Mouse (Mus musculus) adrenal gland, adult 8-10 months (tissue): ENCODE results near the gene Stub1. TPM values are rescaled to one million over a fixed set of nuclear protein-coding genes. Genes with fewer than 3 reads are reported as not detected.

Source experiments
- DNase-seq: peaks from one replicate; pipeline ENCODE4 v3.0.0; 2022
- total RNA-seq, 4 experiments: library from RNA; stranded (reverse); gene quantifications; 2 replicates each; pipeline ENCODE4 v1.2.4; 2022

Stub1 gene
- total RNA-seq, 4 experiments from 2014 or later: 184 to 246 (median 214) TPM

DNA sequence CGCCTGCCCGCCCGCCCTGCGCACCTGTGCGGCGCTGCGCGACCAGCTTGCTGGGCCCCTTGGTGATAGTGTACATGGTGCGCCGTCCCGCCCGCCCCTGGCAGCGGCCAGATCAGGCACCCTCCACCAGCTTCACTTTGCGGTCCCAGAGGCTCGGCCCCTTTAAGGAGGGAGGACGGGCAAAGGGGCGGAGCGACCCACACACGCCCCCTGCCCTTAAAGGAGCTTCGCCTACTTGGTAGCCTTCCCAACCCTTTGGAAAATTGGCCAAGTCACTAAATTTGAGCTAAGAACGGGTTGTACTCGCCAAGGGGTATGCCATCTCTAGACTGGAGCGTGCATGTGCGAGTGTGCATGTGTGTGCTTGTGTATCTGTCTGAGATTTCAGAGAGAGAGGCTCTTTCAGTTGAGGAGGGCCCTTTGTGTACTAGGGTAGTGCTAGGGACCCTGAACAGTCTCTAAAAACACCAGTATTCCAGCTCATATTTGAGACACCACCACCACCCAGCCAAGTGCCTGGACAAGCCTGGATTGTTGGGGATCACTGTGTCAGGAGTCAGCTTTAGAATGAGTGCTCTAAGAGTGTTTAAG lies 35.5 kb upstream of the Stub1 start, which contains the start of gene Mcrip2:
Gene Mcrip2 (minus strand): TSS at position 164 of the 591 bp plus-strand sequence.
- peak; percentile 89 for DNase-seq

DNA sequence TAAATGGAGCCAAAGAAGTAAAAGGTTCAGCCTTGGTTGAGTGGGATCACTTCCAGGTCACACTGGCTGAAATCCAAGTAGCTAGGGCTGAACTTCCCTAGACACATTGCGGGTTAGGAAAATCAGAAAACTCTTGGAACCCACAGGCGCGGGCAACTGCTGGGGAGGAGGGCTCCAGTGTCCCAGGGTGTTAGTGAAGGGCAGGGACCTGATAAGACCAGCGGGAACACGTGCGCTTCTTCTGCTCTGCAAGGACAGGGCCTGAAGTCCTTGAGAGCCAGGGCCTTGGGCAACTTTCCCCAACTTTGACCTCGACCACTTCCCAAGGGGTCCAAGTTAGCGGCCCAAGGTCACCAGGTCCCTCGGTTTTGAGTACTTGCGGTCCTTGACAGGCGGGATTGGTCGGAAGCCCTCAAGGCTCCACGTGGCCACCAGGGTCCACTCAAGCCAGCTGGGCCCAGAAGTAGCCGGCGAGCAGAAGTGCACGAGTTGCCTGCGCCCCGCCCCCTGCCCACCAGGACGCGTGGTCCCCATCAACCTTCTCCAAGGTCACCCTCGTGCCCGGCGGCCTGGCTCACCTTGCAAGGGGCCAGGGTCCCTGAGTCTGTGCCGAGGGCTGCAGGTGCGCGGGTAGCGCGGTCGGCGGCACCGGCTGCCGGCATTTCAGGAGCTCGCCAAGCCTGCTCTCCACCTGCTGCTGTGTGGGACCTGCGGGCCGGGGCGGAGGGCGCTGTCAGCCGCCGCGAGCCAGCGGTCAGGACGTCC lies 34.8 kb upstream of the Stub1 start:
- peak; percentile 91 for DNase-seq

DNA sequence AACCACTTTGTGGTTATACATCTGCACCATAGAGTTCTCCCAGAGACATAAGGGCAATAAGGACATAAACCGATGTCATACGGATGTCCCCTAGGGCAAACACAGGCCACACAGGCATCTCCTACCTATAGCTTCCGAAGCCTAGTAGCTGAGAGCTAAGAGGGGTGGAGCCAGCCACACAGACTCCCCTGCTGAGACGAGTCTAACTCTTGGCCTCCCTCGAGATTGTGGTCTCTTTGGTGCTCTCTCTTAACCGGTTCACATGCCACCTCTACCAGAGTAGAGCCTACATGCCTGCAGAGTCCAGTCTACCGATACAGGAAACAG lies 34.3 kb upstream of the Stub1 start:
- no peak for DNase-seq

DNA sequence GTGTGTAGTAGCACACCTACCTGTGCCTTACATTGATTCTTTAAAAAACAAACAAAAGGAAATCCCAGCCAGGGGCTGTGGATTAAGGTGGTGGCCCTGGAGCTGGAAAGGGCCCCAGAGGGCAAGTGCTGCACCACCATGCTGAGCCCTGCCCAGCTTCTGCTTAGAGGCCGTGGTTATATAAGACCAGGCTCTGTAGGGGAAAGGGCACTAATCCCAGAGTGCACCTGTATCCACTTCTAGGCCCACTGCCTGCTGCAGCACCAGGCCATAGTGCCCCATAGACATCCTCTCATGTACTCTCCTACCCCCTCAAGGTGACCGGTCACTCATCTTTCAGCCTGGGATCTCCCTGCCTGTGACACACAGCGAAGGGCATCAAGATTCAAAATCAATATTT lies 33.0 kb upstream of the Stub1 start:
- no peak for DNase-seq

DNA sequence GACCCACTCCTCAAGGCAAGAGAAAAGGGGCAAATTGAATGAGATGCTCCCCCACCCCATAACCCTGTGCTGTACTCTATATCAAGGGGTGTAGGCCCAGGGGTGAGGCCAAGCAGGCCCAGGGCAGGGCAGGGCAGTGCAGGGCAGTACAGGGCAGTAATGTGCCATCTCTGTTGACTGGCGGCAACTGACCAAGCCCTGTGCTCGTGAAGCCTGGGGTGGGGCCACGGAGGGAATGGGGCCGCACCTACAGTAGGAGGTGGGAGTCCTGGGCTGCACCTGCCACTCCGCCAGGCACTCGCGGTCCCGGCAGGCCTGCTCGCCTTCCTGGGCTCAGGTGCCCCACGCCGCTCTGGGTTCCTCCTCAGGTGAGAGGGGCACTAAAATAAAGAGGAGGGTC lies 32.1 kb upstream of the Stub1 start:
- no peak for DNase-seq

DNA sequence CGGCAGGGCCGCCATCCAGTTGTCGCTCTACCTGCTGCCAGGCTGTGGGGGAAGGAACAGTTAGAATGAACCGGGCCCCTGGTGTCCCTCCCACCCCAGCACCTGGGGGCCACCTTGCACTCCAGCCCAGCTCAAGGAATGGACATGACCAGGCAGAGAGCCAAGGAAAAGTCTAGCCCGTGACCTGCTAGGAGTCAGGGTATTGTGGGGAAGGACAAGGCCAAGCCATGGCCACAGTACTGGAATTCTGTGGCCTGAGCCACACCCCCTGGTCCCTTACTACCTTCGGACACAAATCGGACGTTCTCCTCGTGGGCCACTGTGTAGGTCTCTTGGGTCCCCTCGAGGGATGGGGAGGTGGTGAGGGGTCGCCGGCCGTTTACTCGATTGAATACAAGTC lies 31.1 kb upstream of the Stub1 start:
- DNase-seq: no peak

DNA sequence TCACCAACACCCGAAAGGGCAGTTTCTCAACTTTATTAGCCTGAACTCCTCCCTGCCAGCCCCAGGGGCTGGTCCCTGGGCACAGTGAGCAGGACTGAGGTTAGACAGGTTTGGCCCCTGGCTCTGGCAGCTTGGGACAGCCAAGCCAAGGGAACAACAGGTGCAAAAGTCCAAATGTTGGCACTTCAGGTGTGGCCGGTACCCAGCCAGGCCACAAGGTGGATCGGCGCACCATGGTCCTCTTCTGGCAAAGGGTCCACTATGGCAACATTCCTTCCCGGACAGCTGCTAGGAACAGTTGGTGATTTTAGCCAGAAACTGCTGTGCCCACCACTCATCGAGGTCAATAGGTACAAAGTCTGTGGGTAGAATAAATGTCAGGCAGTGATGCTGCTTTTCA lies 30.5 kb upstream of the Stub1 start:
- DNase-seq: no peak

DNA sequence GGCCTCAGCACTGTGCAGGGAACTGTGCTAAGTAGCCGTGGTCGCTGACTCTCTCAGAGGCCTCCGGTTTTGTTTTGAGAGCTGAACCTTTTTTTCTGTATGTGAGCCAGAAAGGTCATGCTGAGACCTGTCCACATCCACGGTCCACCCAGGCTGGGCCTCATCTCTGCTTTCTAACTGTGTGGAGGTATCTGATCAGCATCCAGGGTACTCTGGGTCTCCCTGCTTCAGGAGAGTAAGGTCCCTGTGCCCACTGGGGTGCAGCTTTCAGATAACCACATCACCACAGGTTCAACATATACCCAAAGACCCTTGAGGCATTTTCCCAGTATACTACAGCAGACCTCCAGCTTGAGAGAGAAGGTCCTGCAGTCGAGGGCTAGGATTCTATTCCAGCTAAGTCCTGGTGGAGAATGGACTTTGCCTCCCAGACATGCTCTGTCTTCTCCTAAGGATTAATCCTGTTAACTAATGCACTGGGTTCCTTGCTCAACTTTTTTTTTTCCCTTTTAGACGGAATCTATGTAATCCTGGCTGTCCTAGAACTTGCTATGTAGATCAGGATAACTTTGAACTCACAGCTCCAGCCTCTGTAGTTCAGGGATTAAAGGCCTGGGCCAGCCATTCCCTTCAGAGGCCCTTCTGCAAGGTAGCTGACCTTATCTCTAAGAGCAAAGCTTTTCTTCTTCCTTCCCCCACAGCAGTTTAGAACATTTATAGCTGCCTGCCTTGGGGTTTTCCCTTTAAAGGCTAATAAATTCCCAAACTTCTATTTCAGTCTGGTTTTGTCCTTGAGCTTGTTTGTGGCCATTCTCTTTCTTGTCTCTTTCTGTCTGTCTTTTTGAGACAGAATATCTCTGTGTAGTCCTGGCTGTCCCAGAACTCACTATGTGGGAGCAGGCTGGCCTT lies 28.8 kb upstream of the Stub1 start:
- DNase-seq: no peak

DNA sequence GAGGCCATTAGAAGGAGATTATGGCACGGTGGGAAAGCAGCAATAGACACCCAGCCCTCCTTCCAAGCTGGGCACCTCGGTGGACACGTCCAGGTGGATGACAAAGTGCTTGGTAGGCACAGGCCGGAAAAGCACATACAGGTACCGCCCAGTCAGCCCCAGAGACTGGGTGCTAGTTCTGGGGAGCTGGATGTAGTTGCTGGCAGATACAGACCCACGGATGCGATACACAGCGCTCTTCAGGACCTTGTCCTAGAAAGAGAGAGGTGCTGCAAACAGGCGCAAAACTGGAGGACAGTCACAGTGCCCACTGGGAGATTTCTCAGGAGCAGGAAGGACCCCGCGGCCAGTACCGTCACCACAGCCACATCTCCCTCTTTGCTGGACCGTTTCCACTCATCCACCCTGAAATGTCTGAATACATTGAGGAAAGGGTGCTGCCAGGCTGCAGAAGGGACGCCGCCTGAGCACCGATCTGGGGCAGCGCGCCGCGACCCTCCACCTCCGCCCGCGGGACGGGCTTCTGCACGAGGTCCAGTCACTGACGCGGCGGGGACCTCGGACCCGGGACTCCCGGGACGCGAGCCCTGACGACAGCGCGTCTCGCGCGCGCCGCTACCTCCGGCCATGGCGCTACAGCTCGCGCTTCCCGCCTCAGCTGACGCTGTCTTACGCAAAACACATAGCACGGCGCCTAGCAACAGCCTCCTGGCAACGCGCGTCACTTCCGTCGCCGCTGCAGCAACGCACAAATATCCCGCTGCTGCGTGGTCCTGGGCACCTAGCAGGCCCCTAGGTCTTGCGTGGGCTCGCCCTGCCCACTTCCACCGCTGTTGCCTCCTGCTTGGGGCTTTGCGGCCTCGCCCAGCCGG lies 27.9 kb upstream of the Stub1 start, which contains the start of gene Wdr90:
Gene Wdr90 (minus strand): TSS at position 670 of the 872 bp plus-strand sequence.
- DNase-seq: peak; percentile 91

DNA sequence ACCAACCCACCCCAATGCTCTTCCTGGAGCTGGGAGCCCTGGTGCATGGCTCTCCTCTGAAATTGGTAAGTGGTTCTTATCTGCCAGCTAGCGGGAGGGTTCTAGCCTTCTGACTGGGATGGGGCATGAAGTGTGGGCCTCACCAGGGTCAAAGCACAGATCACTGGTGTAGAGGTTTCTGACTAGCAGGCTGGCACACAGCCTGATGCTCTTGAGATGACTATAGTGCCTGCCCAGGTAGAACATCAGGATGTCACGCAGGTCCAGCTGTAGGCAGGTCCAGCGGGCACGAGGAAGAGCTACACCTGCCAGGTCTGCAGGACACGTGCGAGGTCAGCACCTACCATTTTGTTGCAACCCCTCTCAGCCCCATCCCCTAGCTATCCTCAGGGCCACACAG lies 27.0 kb upstream of the Stub1 start:
- no peak for DNase-seq

DNA sequence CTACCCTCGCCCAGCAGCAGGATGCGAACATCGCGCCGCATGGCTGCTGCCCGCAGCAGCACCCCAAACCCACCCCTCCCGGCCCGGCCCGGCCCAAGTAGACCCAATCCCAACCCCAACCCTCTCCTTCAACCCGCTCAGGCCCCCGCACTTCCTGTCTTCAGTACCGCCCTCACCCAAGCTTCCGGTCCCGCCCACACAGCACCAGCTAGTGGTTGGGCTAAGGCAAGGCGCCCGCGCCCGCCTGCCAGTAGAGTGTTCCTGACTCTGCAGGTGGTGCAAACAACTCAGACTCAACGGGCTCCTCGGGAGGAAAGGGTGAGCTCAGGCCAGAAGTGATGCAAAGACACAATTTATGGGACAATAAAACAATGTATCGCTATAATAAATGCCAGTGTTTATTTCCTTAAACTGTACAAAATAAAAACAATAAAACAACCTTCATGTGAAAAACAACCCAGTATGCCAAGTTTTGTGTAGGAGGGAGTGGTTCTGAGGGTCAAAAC lies 11.2 kb upstream of the Stub1 start, which contains the start of gene Rhot2:
Gene Rhot2 (minus strand): TSS at position 456 of the 506 bp plus-strand sequence.
- peak; percentile 94 for DNase-seq

DNA sequence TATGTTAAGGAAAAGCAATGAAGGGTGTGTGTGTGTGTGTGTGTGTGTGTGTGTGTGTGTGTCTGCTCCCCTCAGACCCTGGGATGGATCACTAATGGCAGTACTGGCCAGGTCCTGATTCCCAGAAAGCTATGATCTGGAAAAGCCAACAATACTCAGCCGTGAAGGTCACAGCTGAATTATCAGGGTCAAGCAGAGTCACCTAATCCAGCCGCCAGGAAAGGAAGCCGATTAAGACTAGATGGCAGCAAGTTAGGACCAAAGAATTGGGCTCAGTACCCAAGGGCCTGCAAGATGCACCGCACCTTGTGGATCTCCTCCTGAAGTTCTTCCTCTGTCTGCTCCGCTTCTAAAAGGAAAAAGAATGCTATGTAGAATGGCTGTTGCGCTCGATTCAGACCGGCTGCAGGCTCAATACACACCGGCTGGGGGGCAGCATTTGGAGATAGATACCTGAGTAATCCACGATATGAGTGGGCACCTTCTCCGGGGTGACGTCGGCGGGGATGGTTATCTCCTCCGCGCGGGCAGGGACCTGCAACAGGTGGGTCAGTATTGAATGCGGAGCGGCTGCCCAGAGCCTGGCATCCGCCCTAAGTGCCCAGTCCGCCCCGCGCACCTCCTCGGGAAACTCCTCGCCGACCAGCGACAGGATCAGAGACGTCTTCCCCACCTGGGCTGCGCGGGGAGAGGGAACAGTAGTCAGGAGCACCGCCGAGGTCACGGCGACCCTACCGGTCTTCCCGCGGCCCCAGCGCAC lies 10.6 kb upstream of the Stub1 start:
- no peak for DNase-seq

DNA sequence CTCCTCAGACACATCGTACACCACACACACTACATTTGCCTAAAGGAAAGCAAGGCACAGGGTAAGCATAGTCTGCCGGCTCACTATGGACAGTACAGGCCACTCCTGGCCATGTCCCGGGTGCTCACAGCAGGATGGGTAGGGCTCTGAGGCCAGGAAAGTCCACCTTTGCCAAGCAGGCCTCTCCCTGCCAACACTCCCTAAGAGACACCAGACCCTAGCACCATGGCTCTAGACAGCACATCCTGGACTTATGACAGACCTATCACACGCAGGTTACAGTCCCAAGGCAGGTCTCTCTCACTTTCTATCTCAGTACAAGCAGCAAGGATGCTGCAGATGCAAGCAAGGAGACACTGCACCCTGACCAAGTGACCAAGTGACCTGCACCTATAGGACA lies 9.9 kb upstream of the Stub1 start:
- DNase-seq: no peak

DNA sequence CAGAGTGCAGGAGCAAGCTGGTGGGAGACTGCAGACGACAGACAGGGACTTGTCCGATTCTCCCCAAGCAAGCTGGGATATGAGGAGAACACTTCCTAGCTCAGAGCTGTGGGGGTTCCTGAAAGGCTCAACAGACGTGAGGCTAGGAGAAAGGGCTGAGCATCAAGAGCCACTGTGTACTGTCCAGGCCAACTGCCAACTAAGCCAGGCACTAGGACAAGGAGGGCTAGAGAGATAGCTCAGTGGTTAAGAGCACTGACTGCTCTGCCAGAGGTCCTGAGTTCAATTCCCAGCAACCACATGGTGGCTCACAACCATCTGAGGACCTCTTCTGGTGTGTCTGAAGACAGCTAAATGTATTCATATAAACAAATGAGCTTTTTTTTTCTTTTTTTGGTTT lies 9.3 kb upstream of the Stub1 start:
- no peak for DNase-seq

DNA sequence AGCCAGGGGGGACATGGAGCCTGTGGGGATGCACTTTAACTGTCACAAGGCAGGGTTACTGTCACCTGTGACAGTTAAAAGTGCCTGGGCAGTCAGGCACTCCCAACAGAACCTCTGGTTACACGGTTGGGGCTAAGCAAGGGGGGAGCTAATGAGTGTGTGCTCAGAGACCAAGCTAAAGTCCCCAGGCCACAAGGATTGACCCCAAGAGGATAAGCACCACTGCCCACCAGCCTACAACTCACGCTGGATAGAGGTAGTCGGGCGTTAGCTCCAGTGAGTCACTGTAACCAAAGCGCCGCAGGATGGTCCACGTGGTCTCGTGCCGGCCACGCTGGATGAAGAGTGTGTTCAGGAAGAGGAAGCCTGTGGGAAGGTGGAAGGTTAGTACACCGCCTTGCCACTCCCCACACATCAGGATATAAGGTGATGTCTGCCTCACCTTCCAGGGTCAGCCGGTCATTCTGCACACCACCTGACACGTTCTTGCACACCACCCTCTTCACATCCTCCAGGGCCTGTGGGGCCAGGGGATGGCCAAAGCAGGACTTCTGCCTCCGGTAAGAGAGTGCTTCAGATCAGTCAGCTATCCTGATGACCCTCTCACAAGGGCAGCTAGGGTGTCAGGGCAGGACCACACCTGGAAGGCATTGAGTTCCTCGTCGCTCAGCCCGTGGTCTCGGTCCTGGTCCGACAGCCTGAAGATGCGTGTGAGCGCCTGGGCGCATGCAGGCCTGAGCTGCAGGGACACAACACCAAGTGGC lies 8.1 kb upstream of the Stub1 start, which contains the start of gene Gm20683:
Gene Gm20683 (minus strand): TSS at position 647 of the 764 bp plus-strand sequence.
- no peak for DNase-seq

DNA sequence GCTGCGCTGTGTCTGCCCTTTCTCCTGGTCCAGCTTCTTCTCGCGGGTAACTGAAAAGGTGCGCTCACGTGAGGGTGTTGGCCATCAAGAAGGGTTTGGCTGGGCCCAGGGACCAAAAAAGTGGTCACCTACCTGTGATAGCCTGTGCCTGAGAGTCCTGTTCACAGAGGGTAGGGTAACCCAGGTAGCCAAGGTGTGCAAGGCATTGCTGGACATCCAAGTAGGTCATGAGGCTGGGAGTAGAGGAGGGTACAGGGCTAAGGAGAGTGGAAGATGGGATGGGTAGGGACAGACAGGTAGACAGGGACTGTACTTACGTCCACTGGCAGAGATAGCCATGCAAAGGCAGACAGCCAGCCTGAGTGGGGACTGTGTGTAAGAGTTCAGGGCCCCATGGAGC lies 7.3 kb upstream of the Stub1 start:
- no peak for DNase-seq

DNA sequence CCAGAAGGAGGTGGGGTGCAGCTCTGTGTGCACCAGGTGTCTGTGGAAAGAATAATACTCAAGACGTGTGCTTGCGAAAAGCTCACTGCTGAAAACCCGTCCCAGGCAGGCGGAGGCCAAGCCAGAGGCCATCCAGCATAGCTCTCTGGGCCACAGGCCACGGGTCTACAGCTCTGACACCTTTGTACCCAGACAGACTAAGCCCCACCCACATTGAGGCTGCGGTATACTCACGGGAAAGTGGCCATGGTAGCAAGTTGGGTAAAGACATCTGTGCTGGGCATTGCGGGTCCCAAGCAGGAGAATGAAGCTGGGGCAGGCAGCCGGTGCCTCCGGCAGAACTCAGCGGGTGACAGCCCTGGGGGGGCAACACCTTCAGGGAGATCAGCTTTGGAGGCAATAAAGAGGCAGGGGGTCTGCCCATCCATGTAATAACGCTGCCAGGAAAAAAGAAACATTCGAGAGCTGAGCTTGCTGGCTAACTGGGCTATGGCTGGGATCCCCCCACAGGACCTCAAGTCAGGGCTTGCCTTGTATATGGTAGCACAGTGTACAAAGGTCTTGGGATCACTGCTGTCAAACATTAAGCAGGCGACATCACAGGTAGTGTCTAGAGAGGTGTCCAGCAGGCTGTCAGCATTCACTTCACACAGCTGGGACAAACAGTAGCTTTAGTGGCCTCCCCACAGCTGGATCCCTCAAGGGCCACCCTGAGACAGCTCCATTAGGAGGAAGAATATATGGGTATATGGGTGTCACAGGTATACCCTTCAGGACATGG lies 6.4 kb upstream of the Stub1 start:
- DNase-seq: no peak

DNA sequence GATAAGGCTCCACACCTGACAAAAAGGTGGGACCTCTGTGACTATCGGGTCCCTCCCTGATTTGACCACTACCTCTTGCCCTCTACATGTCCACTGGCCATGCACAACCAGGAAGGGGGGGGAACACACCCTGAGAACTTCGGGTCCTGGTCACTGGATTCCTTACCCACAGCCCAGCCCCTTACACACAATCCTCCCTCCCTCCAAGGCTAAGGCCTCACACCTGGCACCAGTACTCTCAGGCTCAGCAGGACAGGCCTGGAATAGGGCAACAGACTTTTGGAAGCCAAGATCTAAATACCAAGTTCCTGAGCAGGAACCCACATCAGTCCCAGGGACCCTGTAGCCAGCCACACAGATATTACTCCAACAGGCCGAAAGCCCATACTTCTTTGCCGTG lies 5.7 kb upstream of the Stub1 start:
- no peak for DNase-seq

DNA sequence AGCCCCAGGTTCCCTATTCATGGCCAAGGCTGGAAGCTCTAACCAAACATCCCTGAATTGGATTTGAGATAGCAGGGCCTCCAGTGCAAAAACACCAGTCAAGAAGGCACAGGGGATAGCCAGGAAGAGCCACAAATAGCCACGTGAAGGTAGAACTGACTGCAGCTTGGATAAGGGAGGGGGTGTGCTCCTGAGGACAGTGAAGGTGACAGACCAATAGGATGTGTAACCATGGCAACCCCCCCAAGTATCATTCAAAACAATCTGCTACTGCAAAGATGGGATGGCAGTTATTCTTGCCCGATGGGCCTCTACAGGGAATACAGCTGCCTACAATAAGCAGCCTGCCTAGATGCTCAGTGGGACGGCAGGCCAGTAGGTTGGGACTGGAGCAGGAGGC lies 4.3 kb upstream of the Stub1 start:
- no peak for DNase-seq

DNA sequence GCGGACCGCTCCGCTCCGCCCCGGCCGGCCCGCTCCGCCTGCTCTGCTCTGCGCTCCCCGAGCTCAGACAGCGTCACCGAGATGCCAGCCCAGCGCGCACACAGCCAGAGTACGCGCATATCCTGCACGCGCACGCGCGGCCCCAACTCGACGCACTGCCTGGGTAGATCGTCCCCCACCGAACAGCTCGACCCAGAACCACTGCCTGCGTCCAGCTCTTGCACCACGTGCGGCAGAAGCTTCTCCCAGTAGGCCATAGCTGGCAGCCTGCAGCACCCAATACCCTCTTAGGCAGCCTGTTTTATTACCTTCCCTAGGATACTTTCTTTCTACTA lies 3.8 kb upstream of the Stub1 start, which contains the start of gene Rhbdl1:
Gene Rhbdl1 (minus strand): TSS at position 220 of the 335 bp plus-strand sequence.
- peak; percentile 84 for DNase-seq
